Mouse (Mus musculus) skeletal muscle tissue, adult 2 months (tissue): Measurements from ENCODE around the gene Cdt1.

ENCODE experiments used
- DNase-seq: peaks from one replicate; pipeline ENCODE4 v3.0.0-alpha.2; 2012; ENCODE audit warnings: low read depth, low spot score

Gene Cdt1

DNA sequence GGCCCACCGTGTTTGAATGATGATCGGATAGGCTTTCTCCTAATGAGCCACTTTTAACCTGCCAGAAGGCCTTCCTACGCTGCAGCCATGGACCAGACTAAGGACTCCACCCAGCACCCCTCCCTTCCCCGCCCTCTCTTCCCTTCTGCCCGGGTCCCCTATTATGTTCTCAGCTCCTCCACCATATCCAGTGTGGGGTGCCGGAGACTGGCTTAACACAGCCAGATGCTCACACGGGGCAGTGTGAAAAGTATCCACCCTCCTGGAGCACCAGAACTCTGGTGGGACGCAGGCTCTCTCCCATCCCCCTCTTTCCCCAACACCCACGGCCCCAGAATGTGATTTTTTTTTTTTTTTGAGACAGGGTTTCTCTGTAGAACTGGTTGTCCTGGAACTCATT lies 5.8 kb downstream of the Cdt1 start:
- DNase-seq, result no peak

DNA sequence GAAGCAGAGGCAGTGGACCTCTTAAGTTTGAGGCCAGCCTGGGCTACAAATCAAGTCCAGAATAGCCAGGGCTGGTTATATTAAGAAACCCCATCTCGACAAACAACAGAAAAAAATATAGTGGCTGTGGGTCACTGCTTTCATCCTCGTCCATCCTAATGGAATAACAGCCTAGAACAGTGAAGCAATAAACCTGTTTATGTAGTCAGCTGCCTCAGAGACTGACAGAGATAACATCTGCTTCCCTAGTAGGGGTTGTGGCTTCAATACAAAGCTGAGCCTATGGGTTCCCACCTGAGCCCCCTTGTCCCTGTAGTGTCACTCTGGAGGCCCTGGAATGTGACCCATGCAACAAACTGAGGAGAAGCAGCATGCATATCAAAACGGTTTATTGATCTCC lies 6.4 kb downstream of the Cdt1 start:
- DNase-seq, result no peak

DNA sequence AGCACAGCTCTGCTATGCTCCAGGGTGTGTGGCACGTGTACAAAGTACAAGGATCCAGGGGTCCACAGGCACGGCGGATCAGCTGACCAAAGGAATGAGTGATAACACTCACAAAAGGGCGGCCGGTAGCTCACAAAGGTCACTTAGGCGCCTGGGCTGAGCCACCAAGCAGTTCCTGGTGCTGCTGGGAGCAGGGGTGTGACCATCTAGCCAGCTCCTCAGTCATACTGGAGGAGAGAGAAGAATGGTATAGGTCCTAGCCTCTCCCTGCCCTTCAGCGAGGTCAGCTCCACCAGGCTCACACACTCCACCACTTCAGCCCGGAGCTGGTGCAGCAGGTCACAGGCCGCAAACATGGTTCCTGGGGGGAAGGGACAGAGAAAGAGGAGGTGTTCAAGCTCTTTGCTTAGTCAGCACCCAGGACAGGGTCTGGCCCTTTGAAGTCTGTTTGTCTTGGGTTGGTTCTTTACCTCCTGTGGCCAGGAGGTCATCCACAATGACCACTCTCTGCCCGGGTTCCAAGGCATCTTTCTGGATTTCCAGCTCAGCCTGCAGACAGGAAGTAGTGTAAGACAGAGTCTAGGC lies 6.9 kb downstream of the Cdt1 start:
- no peak for DNase-seq

DNA sequence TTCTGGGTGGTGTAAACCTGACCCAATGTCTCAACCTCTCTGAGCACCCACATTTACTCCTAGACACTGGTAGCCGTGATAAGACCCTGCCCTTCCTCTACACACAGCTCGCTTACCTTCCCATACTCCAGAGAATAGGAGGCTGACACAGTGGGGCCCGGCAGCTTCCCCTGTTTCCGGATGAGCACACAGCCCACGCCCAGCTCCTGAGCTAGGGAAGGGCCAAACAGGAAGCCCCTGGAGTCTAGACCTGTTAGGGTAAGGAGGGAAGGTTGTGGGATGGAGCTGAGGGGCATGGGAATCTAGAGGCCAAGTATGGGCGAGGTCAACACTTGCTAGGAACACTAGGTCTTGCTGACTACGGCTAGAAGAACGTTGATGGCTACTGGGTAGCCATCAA lies 7.5 kb downstream of the Cdt1 start:
- no peak for DNase-seq

DNA sequence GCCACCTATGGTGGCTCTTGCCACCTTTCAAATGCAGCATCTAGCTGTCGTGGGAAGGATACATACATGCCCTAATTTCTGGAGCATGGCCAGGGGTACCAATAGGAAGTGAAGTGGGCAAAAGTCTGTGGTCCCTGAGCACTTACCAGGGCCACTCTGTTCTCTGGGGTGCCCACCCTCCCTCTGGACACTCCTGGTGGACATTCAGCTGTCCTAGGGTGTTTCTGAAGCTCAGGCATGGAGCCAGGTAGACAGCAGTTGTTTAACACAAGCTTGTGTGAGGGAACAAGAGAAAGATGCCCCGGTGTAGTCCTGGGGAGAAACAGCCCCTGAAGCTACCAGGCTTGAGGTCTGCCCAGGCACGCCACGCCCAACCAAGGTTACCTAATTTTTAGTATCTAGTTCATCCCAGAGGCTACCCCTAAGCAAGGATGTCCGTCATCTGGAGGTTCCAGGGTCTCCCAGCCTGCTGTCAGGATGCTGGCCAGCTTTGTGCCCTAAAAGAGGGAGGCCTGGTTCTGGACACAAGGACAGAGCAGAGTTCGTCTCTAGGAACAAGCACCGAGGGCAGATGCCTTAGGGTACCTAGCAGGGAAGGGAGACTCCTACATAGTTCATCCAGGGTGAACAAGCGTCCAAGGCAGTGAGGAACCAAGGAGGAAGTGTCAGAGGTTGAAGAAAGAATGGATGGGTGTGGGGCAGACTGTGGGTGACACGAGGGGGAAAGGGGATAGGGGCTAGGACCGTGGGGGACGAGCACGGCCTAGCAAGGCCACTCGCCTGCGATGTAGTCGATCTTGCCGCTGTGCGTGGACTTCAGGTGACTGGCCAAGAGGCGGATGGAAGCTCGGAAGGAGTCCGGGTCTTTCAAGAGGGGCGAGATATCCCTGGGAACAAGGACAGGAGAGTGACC lies 8.2 kb downstream of the Cdt1 start:
- no peak for DNase-seq

DNA sequence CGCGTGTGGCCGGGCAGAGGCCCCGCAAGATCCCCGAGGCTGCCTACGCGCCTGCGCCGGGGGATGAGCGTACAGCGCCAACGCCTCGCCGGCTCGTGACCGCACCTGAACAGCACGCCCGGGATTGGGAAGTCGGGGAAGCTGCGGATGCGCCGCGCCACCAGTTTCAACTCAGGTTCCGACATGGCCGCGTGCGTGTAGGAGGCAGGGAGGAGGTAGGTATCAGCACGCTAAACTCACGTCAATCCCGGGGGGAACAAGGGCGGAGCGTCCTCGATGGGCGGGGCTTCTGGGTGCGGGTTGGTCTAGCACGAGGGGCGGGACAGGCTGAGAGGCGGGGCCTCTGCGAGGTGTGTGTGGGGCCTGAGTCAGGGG lies 8.8 kb downstream of the Cdt1 start, which contains the start of gene Aprt:
Aprt (minus strand) TSS at position 262 of the 375 bp plus-strand sequence.
- DNase-seq, result peak; percentile 77

DNA sequence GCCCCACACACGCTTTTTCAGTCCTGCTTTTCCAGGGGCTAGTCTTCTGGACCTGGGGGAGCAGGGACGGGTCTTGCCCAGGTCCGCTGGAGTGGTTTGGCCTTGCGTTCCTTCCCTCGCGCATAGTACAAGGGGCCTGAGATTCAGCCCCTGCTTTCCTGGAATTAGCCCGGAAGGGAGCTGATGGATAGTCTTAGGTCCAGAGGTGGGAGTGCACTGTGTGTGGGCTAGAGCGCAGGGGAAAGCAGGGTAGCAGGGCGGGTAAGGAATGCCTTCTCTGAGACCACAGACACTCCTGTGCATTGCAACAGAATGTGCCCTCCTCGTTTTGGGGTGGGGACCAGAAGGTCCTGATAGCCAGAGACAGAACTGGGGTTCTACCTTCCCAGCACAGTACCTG lies 9.3 kb downstream of the Cdt1 start:
- DNase-seq, result no peak

DNA sequence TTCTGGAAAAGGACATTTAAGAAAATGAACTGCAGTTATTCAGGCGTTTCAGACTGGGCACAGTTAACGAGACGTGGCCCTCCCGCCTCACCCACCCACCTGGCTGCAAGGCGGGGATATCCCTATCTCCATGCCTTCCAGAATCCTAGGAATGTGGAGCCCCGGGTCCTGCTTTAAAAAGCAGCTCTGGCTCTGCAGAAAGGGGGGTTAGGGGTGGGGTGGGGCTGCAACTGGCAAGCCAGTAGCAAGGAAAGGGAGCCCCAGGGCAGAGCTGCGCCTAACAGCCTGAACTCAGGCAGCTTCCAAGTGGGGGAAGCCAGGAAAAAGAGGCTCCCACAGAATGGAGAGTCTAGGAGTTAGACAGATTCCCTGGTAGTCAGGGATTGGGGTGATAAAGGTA lies 11.4 kb downstream of the Cdt1 start:
- no peak for DNase-seq

DNA sequence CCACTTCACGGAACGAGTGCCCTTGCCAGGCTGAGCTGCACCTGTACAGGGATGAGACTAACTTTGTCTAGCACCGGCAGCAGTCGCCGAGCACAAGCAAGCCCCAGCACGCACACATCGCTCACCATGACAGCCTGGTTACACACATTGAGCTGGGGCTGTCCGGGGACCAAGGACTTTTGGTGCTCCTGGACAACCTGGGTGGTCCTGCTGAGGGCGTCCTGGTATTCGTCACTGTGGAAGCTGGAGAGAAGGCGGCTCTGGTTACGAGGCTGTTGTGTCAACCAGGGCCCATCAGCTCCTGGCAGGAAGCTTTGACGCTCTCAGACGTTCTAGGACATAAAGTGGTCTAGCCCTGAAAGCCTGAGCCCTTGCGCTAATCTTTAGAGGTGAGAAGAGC lies 13.1 kb downstream of the Cdt1 start:
- DNase-seq, result no peak

DNA sequence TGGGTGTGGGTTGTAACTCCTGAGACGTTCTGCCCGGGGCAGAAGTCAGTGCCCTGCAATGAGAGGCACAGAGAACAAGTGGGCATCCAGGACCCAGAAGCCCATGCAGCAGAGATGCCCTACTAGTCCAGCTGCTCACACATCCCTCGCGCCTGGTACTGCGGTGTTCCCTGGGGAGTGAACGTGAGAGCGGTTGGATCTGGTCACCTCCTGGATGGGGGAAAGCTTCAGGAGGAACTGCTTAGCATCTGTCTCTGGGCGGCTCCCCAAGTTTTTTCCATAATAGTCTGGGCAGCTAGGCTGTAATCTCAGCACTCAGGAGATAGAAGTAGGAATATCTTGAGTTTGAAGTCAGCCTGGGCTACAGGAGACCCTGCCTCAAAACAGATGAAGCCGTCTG lies 17.2 kb downstream of the Cdt1 start:
- DNase-seq, result no peak

DNA sequence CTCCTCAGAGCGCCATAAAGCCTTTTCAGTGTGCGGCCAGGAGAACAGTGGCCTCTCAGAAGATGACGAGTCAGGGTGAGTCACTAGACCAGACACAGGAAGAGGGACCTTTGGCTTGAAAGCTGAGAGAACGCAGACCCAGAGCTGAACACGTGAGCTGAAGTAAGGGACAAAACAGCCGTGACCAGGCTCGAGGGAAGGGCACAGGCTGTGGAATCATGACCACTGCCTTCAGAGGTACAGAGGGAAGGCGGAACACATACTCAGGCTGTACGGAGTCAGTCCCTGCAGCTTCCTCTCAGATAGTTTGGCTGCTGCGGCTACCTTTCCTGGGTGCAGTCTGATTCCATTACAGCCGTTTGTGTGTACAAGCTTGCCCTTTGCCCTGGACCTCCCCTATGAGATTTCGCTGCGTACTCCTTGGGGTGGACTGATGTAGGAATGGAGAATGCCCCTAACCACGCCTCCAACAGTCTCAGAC lies 17.6 kb downstream of the Cdt1 start:
- no peak for DNase-seq

DNA sequence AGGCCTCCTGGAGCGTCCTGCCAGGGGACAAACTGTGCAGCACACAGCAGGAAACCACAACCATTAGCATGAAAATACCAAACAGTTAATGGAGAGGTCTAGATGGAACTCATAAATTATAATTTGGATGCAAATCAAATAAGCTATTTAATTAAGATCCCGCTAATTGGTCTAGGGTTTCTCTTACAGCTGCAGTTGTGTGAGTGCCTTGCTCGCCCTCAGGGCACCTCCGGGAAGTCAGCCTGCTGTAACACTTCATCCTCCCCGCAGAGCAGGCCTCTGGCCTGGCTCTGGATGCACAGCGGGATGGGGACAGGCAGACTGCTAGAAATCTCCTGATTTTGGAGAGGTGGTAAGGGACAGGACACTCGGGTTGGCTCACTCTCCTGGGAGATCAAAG lies 18.4 kb downstream of the Cdt1 start:
- DNase-seq, result no peak

DNA sequence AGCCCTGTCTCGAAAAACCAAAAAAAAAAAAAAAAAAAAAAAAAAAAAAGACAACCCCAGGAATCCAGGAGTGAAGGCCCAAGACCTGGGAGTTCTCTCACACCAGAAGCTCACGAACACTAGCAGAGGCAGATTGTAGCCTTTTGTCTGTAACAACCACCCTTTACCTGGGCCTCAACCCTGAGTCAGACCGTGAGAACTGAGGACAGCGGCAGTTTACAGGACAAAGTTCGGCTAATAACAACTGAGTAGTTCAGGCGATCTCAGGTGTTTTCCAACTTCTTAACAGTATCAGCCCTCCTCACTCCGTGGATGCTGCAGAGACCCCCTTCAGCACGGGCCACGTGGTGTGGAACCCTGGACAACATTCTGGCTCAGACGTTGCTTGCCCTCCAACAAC lies 18.9 kb downstream of the Cdt1 start:
- no peak for DNase-seq

DNA sequence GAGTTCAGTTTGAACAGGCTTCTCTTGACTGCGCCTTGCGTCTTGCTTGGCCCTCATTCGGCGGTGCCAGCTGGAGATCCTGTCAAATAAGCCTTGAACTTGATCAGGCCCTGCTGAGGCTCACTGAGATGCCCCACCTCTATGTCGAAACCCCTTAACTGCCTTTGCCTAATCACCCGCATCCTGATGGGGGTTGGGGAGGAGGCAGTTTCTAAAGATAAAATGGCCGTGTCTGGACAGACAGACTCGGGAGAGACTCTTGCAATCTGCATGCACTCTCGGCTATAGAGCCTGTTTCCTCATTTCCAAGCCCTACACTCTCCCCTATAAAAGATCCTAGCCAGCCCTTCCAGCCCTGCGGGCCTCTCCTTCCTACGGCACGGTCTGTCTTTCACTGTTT lies 25.4 kb downstream of the Cdt1 start:
- DNase-seq, result no peak

DNA sequence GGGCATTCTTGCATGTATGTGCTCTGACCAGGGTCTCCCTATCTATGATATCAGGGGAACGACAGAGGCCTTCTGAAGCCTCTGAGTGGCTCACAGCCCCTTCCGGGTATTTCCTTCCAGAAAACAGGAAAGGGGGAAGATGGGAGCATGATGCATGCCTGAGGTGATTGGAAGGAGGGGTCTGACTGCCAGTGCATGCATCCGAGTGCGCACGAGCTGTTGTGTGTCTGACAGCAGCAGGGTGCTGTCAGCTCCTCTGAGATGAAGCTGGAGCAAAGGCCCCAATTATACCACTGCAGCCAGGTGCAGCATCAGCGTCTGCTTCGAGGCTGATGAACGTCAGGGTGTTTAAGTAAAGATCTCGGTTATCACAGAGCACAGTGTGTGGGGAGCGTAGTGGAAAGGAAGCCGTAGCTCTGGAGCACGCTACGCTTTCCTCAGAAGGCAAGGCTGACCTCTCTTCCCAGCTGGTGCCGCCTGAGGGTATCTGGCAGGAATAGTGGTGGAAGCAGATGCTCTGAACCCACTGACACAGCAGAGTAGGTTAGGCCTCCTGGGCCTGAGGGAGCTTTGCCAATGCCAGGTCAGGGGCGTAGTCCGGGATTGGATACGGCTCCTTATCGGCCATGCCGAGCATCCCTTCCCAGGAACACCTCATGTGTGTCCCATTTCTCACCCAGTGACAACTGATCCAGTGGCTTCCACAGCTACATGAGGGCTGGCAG lies 26.1 kb downstream of the Cdt1 start:
- DNase-seq, result no peak

DNA sequence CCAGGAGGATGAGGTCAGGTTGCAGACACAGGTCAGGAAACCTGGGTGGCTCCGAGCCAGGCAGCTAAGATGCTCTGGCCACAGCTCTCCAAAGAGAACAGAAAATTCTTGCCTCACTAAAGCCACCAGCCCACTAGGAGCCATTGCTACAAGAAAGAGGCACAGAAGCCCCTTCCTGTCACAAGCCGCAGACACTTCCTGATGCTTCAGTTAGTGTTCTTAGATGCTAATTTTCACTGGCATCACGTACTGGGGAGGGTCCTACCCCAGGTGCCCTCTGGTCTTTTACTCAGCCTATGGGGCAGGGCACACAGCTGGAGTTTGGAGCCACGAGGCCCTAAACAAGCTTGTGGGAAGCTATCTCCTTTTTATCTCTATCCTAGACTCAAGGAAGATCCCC lies 28.2 kb downstream of the Cdt1 start:
- DNase-seq, result no peak

DNA sequence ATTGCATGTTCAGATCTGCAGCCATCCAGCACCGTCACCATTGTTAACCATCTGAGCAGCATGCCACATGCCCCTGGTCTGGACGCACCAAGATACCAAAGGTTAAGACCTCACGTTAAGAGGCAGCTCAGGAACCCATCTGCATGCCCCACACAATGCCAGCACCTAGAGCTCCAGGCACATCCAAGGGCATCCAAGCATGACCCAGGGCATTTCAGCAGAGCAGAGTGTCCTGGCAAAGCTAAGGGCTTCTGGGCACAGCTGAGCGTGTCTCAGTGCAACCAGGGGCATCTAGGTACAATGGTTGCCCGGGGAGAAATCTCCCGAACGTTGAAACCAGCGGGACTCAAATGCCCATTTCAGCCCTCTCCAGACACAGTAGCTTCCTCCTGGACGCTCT lies 32.9 kb downstream of the Cdt1 start:
- DNase-seq, result no peak

DNA sequence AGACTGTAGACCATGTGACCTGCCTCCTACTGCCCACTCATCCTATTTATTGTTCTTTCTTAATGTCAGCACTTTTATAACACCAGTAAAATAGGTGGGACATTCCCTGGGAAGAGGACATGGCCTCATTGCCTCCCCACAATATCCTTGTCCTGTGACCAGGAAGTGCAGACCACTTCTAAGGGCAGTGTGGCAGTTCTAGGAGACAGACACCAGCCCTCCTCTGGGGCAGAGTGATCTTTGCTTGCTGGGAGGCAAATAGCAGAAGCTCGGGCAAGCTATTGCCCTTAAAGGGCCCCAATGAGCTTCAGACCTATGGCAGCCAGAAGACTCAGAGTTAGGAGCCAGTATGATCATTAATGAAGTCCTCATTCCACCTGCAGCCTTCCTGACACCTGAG lies 36.8 kb downstream of the Cdt1 start:
- DNase-seq, result no peak

DNA sequence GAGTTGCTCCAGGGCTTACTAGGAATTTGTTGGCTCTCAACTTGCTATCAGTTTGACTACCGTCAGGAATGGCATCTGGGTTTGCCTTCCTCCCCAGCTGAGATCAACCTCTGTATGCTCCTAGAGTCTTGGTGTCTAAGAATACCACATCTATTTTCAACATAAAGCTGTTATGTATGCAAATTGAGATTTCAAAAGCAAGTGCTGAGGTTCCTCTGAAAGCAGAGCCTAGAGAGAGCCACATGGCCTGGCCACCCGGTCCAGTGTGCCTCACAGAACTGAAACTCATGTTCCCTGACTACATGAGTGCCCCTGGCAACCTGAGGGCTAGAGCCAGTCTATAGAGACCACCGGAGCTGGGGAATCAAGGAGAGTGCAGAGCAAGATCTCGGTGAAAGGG lies 37.6 kb downstream of the Cdt1 start:
- DNase-seq, result no peak

DNA sequence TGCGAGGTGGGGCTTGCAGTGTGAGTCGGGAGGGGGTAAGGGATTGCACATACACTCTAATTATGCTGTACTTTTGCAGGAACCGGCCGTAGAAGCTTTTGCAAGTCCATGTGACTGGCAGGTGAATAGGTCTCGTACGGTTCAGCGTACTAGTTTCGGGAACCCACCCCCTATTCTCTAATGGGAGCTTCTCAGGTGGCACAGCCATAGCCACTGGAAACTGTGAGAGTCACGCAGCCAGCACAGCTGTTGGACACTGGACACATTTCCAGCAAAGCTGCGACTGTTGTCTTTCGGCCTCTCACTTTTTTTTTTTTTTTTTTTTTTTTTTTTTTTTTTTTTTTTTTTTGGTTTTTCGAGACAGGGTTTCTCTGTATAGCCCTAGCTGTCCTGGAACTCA lies 39.0 kb downstream of the Cdt1 start:
- DNase-seq, result no peak

DNA sequence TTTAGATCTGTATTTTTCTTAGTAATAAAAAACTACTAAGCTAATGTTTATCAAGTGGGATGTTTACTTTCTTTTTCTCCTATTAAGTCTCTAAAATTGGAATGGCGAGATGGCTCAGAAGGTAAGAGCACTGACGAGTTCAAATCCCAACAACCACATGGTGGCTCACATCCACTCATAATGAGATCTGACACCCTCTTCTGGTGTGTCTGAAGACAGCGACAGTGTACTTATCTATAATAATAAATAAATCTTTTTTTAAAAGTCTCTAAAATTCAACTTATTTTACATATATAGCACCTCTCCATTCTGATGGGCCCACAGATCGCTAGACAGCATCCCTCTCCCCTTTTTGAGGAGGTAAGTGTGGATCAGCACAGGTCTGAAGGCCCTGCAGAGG lies 42.4 kb downstream of the Cdt1 start:
- DNase-seq, result no peak

DNA sequence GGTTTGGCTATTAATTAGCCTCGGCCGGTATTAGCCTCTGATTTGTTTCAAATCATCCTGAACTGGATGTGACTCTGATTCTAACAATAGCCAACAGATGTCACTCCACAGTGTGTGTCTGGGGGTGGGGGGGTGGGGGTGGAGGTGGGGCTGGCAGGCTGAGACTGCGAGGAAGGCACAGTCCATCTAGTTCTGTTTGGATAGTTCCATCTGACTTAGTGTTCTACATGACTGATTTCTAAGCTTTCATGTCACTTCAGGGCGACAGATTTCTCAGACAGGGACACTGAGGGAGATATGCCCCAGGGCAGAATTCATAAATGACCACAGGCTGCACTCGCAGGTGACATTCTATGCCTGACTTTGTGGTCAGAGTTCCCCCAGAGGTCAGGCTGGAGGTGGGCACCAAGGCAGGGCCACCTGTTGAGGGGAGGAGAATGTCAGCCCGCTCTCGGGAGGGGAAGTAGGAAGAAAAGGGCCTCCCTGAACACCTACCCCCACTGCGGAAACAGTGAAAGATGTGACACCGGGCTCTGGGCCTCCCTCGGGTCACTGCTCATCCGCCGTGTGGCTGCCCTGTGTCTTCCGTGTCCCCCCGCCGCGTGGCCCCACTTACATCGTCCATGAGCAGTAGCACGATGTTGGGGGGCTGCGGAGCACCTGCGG lies 42.9 kb downstream of the Cdt1 start:
- DNase-seq, result no peak
